Mouse (Mus musculus): ENCODE data around the gene Krt72. TPM values are rescaled to one million over a fixed set of nuclear protein-coding genes. Genes with fewer than 3 reads are reported as not detected.

Gene Krt72
- polyA plus RNA-seq (2012; rRNA removed) = 0.04 and 0.08 TPM in 2 replicates

DNA sequence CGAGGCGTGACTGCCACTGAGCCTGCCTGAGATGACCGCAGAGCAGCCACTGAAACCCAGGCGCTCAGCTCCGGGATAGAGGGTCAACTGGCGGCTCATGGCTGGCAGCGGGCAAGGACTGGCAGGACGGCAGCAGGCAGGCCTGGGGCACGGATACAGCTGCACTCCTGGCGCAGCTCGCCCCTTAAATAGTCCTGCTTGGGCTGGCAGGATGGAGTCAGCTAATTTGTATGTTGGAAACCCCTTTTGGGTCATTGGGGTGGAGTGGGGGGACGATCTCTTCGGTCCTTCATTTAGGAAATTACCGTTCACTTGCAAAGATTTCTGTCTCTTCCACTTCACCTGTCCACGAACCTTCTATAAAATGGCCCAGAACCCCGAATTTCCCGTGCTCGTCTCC is at the start of gene Krt72:
Krt72 (minus strand) TSS at position 101 of the 400 bp plus-strand sequence.
- TF ChIP-seq POLR2A (IDR thresholded peaks at IDR 0.05; ENCODE audit: borderline replicate concordance, extremely low read depth, insufficient read depth, insufficient read length, poor library complexity, severe bottlenecking) (no peak), CTCF (IDR thresholded peaks at IDR 0.05; ENCODE audit: borderline replicate concordance, extremely low read depth, insufficient read depth, insufficient read length) (no peak)
- DNase-seq (ENCODE audit: low read depth) = no peak

DNA sequence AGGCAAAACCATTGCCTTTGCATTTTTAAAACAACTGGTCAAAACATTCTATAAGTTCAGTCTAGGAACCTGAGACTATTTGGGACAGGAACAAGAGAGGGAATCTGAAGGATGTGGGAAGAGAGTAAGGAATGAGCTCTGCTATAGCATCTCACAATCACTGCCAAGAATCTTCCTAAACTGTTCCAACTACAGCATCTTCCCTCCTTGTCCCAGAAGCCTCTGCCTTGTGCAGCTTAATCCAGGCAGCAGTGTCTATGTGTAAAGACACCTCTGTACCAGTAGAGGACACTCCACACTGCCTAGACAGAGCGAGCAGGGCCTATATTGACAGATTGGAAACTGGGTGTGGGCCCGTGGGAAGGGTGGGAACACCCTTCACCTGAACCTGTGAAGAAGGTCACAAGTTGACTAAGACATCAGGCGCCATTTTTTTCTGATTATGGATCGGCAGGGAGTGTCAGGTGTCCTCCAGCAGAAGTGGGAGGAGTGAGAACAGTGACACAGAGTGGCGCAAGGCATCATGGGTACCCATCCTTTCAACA is 48.6 kb upstream of the Krt72 start:
- TF ChIP-seq POLR2A (IDR thresholded peaks at IDR 0.05; ENCODE audit: borderline replicate concordance, extremely low read depth, insufficient read depth, insufficient read length, poor library complexity, severe bottlenecking) (no peak), CTCF (IDR thresholded peaks at IDR 0.05; ENCODE audit: borderline replicate concordance, extremely low read depth, insufficient read depth, insufficient read length) (peak; percentile 14; the same call in 1 of the 2 replicates)
- DNase-seq (ENCODE audit: low read depth) = no peak

DNA sequence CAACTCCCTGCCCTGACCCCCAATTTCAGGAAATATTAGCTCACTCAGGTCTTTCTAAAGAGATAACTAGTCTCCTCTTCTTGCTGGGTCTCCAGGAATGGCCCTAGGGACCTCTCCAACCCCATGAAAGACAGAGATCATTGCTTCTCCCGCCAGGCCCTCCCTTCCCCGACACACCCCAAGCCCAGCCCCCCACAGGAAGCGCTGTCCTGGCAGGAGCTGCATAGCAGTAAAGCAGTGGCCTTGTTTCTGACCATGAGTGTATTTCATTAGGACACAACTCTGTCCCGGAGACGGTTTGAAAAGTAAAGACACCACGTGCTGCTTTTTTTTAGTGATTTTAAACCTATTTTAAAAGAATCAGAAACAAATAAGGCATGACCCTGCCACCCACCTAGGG is 46.9 kb upstream of the Krt72 start:
- DNase-seq (ENCODE audit: low read depth) = no peak
- no peak for TF ChIP-seq CTCF (IDR thresholded peaks at IDR 0.05; ENCODE audit: borderline replicate concordance, extremely low read depth, insufficient read depth, insufficient read length)
- no peak for TF ChIP-seq POLR2A (IDR thresholded peaks at IDR 0.05; ENCODE audit: borderline replicate concordance, extremely low read depth, insufficient read depth, insufficient read length, poor library complexity, severe bottlenecking)

DNA sequence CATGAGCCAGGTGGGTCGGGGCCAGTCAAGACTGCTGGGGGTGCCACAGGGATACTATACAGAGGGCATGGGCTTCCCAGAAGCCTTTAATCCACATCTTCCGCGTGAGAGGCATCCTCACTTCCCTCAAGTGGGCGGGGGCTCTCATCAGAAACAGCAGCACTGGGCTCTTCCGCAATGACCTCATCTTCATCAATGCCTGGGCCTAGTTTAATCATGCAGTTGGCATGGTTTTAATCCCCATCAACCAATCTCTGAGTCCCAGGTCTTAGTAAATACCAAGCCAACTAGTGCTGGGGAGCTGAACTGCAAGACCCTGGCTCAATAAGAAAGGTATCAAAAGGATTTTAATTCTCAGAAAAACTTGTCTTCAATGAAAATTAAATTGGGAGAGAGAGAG is 43.2 kb upstream of the Krt72 start:
- no peak for TF ChIP-seq CTCF (IDR thresholded peaks at IDR 0.05; ENCODE audit: borderline replicate concordance, extremely low read depth, insufficient read depth, insufficient read length)
- no peak for TF ChIP-seq POLR2A (IDR thresholded peaks at IDR 0.05; ENCODE audit: borderline replicate concordance, extremely low read depth, insufficient read depth, insufficient read length, poor library complexity, severe bottlenecking)
- DNase-seq (ENCODE audit: low read depth) = peak; percentile 53

DNA sequence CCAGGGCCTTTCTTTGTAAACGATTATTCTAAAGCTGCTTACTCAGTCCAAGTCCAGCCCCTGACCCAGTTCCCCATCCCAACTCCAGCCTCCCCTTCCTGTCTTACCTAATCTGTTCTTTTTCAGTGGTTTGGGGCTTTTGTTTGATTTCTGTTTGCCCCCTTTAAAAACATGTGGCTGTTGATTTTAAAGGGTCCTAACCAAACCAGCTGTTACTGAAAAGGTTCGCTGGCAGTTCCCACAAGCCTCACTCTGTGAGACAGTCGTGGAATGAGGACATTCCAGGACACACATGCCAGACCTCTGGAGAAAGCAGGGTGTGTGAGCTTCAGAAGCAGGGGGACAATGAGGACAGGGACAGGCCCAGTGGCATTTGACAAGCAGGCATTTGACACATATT is 35.5 kb upstream of the Krt72 start:
- DNase-seq (ENCODE audit: low read depth) = peak; percentile 11
- no peak for TF ChIP-seq CTCF (IDR thresholded peaks at IDR 0.05; ENCODE audit: borderline replicate concordance, extremely low read depth, insufficient read depth, insufficient read length)

DNA sequence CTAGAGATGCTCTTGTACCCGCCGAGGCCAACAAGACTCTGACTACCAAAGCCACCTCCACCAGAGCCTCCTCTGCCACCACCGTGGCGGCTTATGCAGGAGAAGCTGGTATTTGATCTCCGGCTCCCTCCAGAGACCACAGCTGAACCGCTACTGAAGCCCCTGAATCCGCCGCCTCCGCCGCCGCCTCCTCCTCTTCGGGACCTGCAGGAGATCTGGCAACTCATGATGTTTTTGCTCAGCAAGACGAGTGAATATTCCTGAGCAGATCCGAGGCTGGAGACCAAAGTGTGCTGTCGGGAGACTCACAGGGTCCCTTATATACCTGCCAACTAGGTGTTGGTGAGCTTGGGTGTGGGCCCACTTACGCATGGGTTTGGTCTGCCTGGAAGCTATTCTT is 31.6 kb upstream of the Krt72 start, which contains the start of gene Krt2:
Krt2 (minus strand) TSS at position 295 of the 400 bp plus-strand sequence.
- DNase-seq (ENCODE audit: low read depth) = no peak
- no peak for TF ChIP-seq CTCF (IDR thresholded peaks at IDR 0.05; ENCODE audit: borderline replicate concordance, extremely low read depth, insufficient read depth, insufficient read length)
- TF ChIP-seq POLR2A (IDR thresholded peaks at IDR 0.05; ENCODE audit: borderline replicate concordance, extremely low read depth, insufficient read depth, insufficient read length, poor library complexity, severe bottlenecking) = no peak

DNA sequence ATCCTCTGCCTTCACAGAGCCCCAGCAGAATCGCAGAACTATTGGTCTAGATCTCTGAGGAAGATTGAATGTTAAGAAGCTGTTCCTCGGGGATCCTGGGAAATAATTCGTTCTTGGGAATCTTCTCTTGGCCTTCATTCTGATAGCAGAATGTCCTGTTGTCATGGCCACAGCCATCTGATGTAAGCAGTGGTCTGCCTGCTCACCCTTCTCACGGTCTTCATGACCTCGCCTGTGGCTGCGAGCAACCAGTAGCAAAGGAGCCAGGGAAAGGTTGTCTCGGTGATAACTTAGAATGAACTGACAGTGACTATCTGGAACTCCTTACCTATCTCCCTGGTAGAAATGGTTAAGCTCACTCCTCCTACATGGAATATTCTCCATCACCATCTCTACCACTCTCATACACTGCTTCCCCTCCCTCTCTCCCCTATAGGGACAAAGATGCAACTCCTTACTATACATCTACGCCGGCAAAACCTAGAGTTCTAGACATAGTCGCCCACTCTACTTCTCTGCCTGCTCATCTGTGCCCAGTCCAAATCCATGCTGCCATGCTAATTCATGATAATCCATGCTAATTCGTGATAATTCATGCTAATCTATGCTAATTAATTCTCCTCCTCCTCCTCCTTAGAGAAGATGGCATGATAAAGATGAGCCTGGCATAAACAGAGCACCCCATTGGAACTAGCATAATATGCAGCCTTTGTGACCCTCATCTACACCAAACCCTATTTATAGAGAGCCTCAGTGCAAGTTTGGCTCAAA is 17.0 kb upstream of the Krt72 start:
- TF ChIP-seq POLR2A (IDR thresholded peaks at IDR 0.05; ENCODE audit: borderline replicate concordance, extremely low read depth, insufficient read depth, insufficient read length, poor library complexity, severe bottlenecking) (no peak), CTCF (IDR thresholded peaks at IDR 0.05; ENCODE audit: borderline replicate concordance, extremely low read depth, insufficient read depth, insufficient read length) (no peak)
- DNase-seq (ENCODE audit: low read depth) = peak; percentile 71

DNA sequence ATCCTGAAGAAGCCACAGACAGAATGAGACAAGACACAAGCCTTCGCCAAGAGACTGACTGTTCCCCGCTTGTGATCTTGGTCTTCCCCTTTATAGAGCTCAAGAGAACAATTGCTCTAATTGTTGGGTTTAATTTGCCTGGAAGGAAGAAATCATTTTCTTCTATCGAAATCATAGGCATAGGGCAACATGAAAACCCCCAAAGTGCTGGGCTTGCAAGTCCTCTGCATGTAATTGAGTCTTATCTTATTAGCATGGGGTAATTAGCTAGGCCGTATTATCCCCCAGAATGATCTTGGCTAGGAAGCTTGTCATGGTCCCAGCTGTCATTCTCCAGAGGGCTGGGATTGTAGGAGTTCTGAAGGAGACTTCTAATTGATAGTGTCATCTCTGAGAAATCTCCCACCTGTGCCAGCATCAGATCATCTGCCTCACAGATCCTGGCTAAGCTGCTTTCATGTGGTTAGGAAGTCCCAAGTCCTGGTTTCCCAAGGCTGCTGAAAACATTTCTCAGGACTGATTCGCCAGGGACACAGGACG is 16.1 kb upstream of the Krt72 start, which contains the start of gene Krt73:
Krt73 (minus strand) TSS at position 51 of the 540 bp plus-strand sequence.
- TF ChIP-seq CTCF (IDR thresholded peaks at IDR 0.05; ENCODE audit: borderline replicate concordance, extremely low read depth, insufficient read depth, insufficient read length) (no peak), POLR2A (IDR thresholded peaks at IDR 0.05; ENCODE audit: borderline replicate concordance, extremely low read depth, insufficient read depth, insufficient read length, poor library complexity, severe bottlenecking) (no peak)
- peak; percentile 79 for DNase-seq (ENCODE audit: low read depth)

DNA sequence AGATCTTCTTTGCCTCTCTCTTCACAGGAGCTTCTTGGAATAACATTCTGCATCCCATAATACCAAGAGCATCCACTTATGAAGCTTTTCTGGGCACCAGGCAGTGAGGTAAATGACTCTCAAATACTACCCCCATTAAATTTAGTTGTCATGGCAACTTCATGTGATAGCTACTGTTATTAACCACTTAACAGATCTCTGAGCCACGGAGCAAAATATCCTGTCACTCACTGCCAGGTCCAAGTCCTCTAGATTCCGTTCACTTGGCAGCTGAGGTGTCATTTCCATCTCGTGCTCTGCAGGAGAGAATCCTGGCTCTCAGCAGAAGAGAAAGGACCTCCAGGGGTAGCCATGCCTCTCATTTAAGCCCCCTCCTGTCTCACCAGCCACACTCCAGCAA is 4.6 kb upstream of the Krt72 start:
- DNase-seq (ENCODE audit: low read depth) = peak; percentile 84
- TF ChIP-seq CTCF (IDR thresholded peaks at IDR 0.05; ENCODE audit: borderline replicate concordance, extremely low read depth, insufficient read depth, insufficient read length) (no peak), POLR2A (IDR thresholded peaks at IDR 0.05; ENCODE audit: borderline replicate concordance, extremely low read depth, insufficient read depth, insufficient read length, poor library complexity, severe bottlenecking) (no peak)

DNA sequence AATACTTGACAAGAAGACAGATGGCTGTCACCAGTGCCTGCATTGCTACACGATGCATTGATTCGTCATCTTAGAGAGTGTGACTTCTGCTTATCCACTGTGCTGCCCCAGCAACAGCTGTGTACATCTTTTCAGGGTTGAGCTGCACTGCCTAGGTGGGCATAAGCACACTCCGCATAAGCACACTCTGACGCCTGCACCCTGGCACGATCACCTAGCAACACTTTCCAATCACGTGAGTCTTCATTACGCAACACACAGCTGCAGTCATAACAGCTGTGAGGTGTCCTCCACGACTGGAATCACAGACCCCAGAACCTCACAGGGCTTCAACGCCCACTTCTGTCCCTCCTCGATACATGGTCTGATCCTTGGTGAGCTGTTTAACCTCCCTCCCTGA is 12.8 kb downstream of the Krt72 start:
- no peak for TF ChIP-seq POLR2A (IDR thresholded peaks at IDR 0.05; ENCODE audit: borderline replicate concordance, extremely low read depth, insufficient read depth, insufficient read length, poor library complexity, severe bottlenecking)
- no peak for TF ChIP-seq CTCF (IDR thresholded peaks at IDR 0.05; ENCODE audit: borderline replicate concordance, extremely low read depth, insufficient read depth, insufficient read length)
- peak; percentile 2 for DNase-seq (ENCODE audit: low read depth)

DNA sequence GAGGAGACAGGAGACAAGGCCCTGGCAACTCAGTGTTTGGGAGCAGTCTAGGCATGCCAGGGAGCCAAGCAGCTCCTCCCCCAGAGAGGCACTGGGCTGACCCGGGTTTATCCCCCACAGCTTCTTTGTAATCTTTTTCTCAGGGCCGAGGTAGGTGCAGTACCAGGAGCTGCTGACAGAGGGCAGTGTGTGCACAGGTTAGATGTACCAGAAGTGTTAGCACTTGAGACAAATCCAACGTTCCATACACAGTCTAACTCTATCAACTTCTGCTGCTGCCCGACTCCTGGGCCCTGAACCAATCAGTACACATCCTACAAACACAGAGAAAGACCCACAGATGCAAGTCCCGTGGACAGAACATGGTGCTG is 13.6 kb downstream of the Krt72 start:
- DNase-seq (ENCODE audit: low read depth) = peak; percentile 90
- TF ChIP-seq CTCF (IDR thresholded peaks at IDR 0.05; ENCODE audit: borderline replicate concordance, extremely low read depth, insufficient read depth, insufficient read length) (peak; percentile 91), POLR2A (IDR thresholded peaks at IDR 0.05; ENCODE audit: borderline replicate concordance, extremely low read depth, insufficient read depth, insufficient read length, poor library complexity, severe bottlenecking) (no peak)

Measured in brain, embryonic 14.5 days (tissue).